Mouse (Mus musculus): ENCODE results near the gene Mfap3l. TPM values are rescaled to one million over a fixed set of nuclear protein-coding genes. Genes with fewer than 3 reads are reported as not detected.
A peak's percentile ranks its signal among the peaks of the same experiment; 100 is the strongest.

The Mfap3l gene
- polyA plus RNA-seq, 1 experiment from 2014 or later, result 4.0 TPM

DNA sequence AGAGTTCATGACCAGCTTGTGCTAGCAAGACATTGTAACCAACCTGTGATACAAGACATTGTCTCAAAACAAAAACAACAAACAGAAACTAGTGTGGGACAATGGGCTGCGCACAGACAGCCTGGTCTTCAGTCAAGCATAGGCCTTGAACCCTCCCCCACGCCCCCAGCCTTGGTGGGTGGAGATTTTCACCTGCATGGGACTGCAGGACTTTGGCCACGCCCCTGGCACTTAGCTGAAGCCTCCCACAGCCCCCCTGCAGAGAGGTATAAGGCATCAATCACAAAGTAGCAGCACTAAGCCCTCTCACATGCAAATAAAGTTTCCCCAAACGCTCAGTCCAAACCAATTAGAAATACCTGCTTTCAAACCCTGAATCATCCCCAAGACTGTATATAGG lies 11.1 kb upstream of the Mfap3l start:
- no peaks in the 10 kb centered on the region for H3K27me3 ChIP-seq (replicated peaks; ENCODE audit: insufficient read depth, low read length)
- WGBS, result 68% methylated on average over 4 of the region's 4 CpGs
- ATAC-seq (no peak), DNase-seq (ENCODE audit: low spot score) (no peak)
- no peaks in the 10 kb centered on the region for H3K4me1 ChIP-seq (ENCODE audit: insufficient read depth, low read depth, low read length)
- H3K36me3 ChIP-seq (ENCODE audit: insufficient read depth, low read length), result no peaks in the 10 kb centered on the region
- no peak for TF ChIP-seq EP300 (IDR thresholded peaks at IDR 0.05)
- no peak overlapping the region for H3K9ac ChIP-seq (replicated peaks; ENCODE audit: low read depth)
- H3K27ac ChIP-seq (ENCODE audit: low read length), result no peak overlapping the region
- no peaks in the 10 kb centered on the region for H3K9me3 ChIP-seq (ENCODE audit: low read length)
- no peak overlapping the region for H3K4me3 ChIP-seq (ENCODE audit: low read depth, low read length)
- no peak overlapping the region for H3K4me2 ChIP-seq (replicated peaks; ENCODE audit: low read depth, low read length)

- 89% methylated on average over 12 of the region's 12 CpGs for WGBS
- Histone ChIP-seq H3K4me1 (ENCODE audit: insufficient read depth, low read depth, low read length) (no peaks in the 10 kb centered on the region), H3K36me3 (ENCODE audit: insufficient read depth, low read length) (no peaks in the 10 kb centered on the region), H3K9ac (replicated peaks; ENCODE audit: low read depth) (no peak overlapping the region), H3K27ac (ENCODE audit: low read length) (no peak overlapping the region), H3K4me2 (replicated peaks; ENCODE audit: low read depth, low read length) (no peak overlapping the region), H3K9me3 (ENCODE audit: low read length) (no peaks in the 10 kb centered on the region), H3K4me3 (ENCODE audit: low read depth, low read length) (no peak overlapping the region), H3K27me3 (replicated peaks; ENCODE audit: insufficient read depth, low read length) (no peaks in the 10 kb centered on the region)
- DNase-seq (ENCODE audit: low spot score), result no peak
- no peak for ATAC-seq
- no peak for TF ChIP-seq EP300 (IDR thresholded peaks at IDR 0.05)
- TF ChIP-seq CTCF (IDR thresholded peaks at IDR 0.05), result no peak
Measured at GRCm38 (mm10) chr8:60622056-60622455, 10.6 kb upstream of the Mfap3l start.

DNA sequence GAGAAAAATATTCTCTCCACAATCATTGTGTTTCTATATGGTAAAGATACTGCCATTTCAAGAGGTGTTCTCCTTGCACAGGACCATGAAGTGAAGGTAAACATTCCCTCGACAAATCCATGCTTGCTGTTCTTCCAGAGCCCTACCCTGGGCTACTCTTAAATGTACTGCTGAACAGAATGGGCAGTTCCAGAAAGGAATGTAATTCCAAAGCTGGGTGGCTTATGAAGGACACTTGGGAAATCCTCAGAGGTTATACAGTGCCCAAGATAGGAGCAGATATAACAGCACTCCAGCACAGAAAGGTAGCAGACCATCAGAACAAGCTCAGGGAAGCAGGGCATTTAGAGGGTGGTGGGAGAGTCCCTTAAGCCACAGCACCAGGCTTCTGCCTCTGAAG lies 9.2 kb upstream of the Mfap3l start:
- H3K36me3 ChIP-seq (ENCODE audit: insufficient read depth, low read length), result no peaks in the 10 kb centered on the region
- ATAC-seq, result peak; percentile 83
- DNase-seq (ENCODE audit: low spot score), result peak; percentile 40
- no peak for TF ChIP-seq CTCF (IDR thresholded peaks at IDR 0.05)
- TF ChIP-seq EP300 (IDR thresholded peaks at IDR 0.05), result peak; percentile 90
- no peak overlapping the region for H3K27ac ChIP-seq (ENCODE audit: low read length)
- H3K9ac ChIP-seq (replicated peaks; ENCODE audit: low read depth), result no peak overlapping the region
- WGBS, result 33% methylated on average over 1 of the region's 1 CpGs
- H3K4me1 ChIP-seq (ENCODE audit: insufficient read depth, low read depth, low read length), result no peaks in the 10 kb centered on the region
- no peaks in the 10 kb centered on the region for H3K9me3 ChIP-seq (ENCODE audit: low read length)
- H3K4me3 ChIP-seq (ENCODE audit: low read depth, low read length), result no peak overlapping the region
- no peaks in the 10 kb centered on the region for H3K27me3 ChIP-seq (replicated peaks; ENCODE audit: insufficient read depth, low read length)
- H3K4me2 ChIP-seq (replicated peaks; ENCODE audit: low read depth, low read length), result no peak overlapping the region

DNA sequence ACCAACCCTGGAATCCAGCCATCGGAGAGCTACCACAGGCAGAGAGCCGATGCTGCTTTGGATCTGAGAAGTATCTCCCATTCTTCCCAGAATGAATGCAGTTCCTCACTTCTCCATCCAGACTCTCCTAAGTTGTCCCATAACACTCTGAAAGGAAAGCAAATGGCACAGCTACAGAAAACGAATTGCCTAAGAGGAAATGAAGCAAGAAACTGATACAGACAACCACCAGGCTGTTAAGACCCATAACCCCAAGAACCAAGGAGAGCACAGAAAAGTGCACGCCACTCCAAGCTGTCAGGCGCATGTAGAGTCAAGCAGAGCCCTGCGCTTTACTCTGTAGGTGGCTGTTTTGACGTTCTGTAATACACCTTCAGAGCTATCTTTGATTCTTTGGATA lies 7.9 kb upstream of the Mfap3l start:
- Histone ChIP-seq H3K4me1 (ENCODE audit: insufficient read depth, low read depth, low read length) (no peaks in the 10 kb centered on the region), H3K9me3 (ENCODE audit: low read length) (no peaks in the 10 kb centered on the region), H3K27ac (ENCODE audit: low read length) (no peak overlapping the region), H3K4me2 (replicated peaks; ENCODE audit: low read depth, low read length) (no peak overlapping the region), H3K27me3 (replicated peaks; ENCODE audit: insufficient read depth, low read length) (no peaks in the 10 kb centered on the region), H3K9ac (replicated peaks; ENCODE audit: low read depth) (no peak overlapping the region), H3K4me3 (ENCODE audit: low read depth, low read length) (no peak overlapping the region), H3K36me3 (ENCODE audit: insufficient read depth, low read length) (no peaks in the 10 kb centered on the region)
- ATAC-seq (no peak), DNase-seq (ENCODE audit: low spot score) (no peak)
- WGBS, result 78% methylated on average over 7 of the region's 7 CpGs
- TF ChIP-seq EP300 (IDR thresholded peaks at IDR 0.05) (no peak), CTCF (IDR thresholded peaks at IDR 0.05) (no peak)

GRCm38 (mm10) chr8:60627937-60628336 lies 4.7 kb upstream of the Mfap3l start:
- no peak overlapping the region for H3K27ac ChIP-seq (ENCODE audit: low read length)
- no peak overlapping the region for H3K9ac ChIP-seq (replicated peaks; ENCODE audit: low read depth)
- no peaks in the 10 kb centered on the region for H3K27me3 ChIP-seq (replicated peaks; ENCODE audit: insufficient read depth, low read length)
- no peaks in the 10 kb centered on the region for H3K9me3 ChIP-seq (ENCODE audit: low read length)
- H3K4me1 ChIP-seq (ENCODE audit: insufficient read depth, low read depth, low read length), result no peaks in the 10 kb centered on the region
- no peak overlapping the region for H3K4me3 ChIP-seq (ENCODE audit: low read depth, low read length)
- no peak overlapping the region for H3K4me2 ChIP-seq (replicated peaks; ENCODE audit: low read depth, low read length)
- no peak for TF ChIP-seq CTCF (IDR thresholded peaks at IDR 0.05)
- peak; percentile 66 for TF ChIP-seq EP300 (IDR thresholded peaks at IDR 0.05)
- DNase-seq (ENCODE audit: low spot score) (peak; percentile 66), ATAC-seq (peak; percentile 20)
- WGBS, result 48% methylated on average over 3 of the region's 3 CpGs
- H3K36me3 ChIP-seq (ENCODE audit: insufficient read depth, low read length), result no peaks in the 10 kb centered on the region

- no peak overlapping the region for H3K4me2 ChIP-seq (replicated peaks; ENCODE audit: low read depth, low read length)
- H3K36me3 ChIP-seq (ENCODE audit: insufficient read depth, low read length), result no peaks in the 10 kb centered on the region
- 0 out of 2 replicates have a peak, but pooled peaks cover 3% of the 10 kb centered on the region for H3K4me1 ChIP-seq (ENCODE audit: insufficient read depth, low read depth, low read length)
- no peak overlapping the region for H3K9ac ChIP-seq (replicated peaks; ENCODE audit: low read depth)
- DNase-seq (ENCODE audit: low spot score) (no peak), ATAC-seq (no peak)
- H3K4me3 ChIP-seq (ENCODE audit: low read depth, low read length), result no peak overlapping the region
- TF ChIP-seq CTCF (IDR thresholded peaks at IDR 0.05), result no peak
- no peak for TF ChIP-seq EP300 (IDR thresholded peaks at IDR 0.05)
- H3K27ac ChIP-seq (ENCODE audit: low read length), result no peak overlapping the region
- no peaks in the 10 kb centered on the region for H3K27me3 ChIP-seq (replicated peaks; ENCODE audit: insufficient read depth, low read length)
- no peaks in the 10 kb centered on the region for H3K9me3 ChIP-seq (ENCODE audit: low read length)
- 64% methylated on average over 4 of the region's 4 CpGs for WGBS
Measured at GRCm38 (mm10) chr8:60629059-60629458, 3.6 kb upstream of the Mfap3l start.

- 0% methylated on average over 13 of the region's 13 CpGs for WGBS
- Histone ChIP-seq H3K4me2 (replicated peaks; ENCODE audit: low read depth, low read length) (peak overlapping the region; percentile 93), H3K4me1 (ENCODE audit: insufficient read depth, low read depth, low read length) (0 out of 2 replicates have a peak, but pooled peaks cover 3% of the 10 kb centered on the region), H3K4me3 (ENCODE audit: low read depth, low read length) (peak overlapping the region; percentile 21; the same call in 1 of the 2 replicates), H3K9ac (replicated peaks; ENCODE audit: low read depth) (no peak overlapping the region), H3K36me3 (ENCODE audit: insufficient read depth, low read length) (no peaks in the 10 kb centered on the region), H3K9me3 (ENCODE audit: low read length) (no peaks in the 10 kb centered on the region), H3K27me3 (replicated peaks; ENCODE audit: insufficient read depth, low read length) (no peaks in the 10 kb centered on the region), H3K27ac (ENCODE audit: low read length) (no peak overlapping the region)
- ATAC-seq (no peak), DNase-seq (ENCODE audit: low spot score) (peak; percentile 81)
- TF ChIP-seq EP300 (IDR thresholded peaks at IDR 0.05) (no peak), CTCF (IDR thresholded peaks at IDR 0.05) (no peak)
Measured at GRCm38 (mm10) chr8:60631504-60631934, 1.1 kb upstream of the Mfap3l start.
